Mouse (Mus musculus) intestine, embryonic 14.5 days (tissue): ENCODE measurements around the gene Cryzl1. TPM values are rescaled to one million over a fixed set of nuclear protein-coding genes. Genes with fewer than 3 reads are reported as not detected.
"Not testable (repeated sequence)": the region's sequence is repeated elsewhere in the genome, so short reads cannot be mapped to it uniquely, and the experiment has no call there.

Source experiments
- ATAC-seq: fragments of 200-750 bp; cut with Nextera tagmentation; replicated peaks from 2 replicates; pipeline ENCODE4 v1.8.0; 2017; ENCODE audit warnings: low read depth, moderate number of reproducible peaks, moderate TSS enrichment, moderate library complexity; ENCODE audit not compliant: low FRiP score, low TSS enrichment
- DNase-seq: peaks from one replicate; pipeline ENCODE4 v3.0.0-alpha.2; 2018; ENCODE audit warnings: low spot score
- H3K27ac ChIP-seq: fragments of 300-500 bp; sonication (generic); 2 replicates; pipeline ENCODE4 v1.5.1; 2014; ENCODE audit warnings: low read depth, mild to moderate bottlenecking, control low read depth
- H3K27me3 ChIP-seq: fragments of 300-500 bp; sonication (generic); replicated peaks from 2 replicates; pipeline ENCODE4 v1.6.1; 2014; ENCODE audit warnings: low read length, control low read depth; ENCODE audit not compliant: control insufficient read depth, insufficient read depth
- H3K36me3 ChIP-seq: fragments of 300-500 bp; sonication (generic); 2 replicates; pipeline ENCODE4 v1.6.1; 2014; ENCODE audit warnings: low read length, control low read depth; ENCODE audit not compliant: control insufficient read depth, insufficient read depth
- H3K4me1 ChIP-seq: fragments of 300-500 bp; sonication (generic); replicated peaks from 2 replicates; pipeline ENCODE4 v1.6.1; 2014; ENCODE audit warnings: low read length, control low read depth, mixed read lengths; ENCODE audit not compliant: control insufficient read depth, insufficient read depth
- H3K4me2 ChIP-seq: fragments of 300-500 bp; sonication (generic); 2 replicates; pipeline ENCODE4 v1.6.1; 2014; ENCODE audit warnings: low read length
- H3K4me3 ChIP-seq: fragments of 300-500 bp; sonication (generic); 2 replicates; pipeline ENCODE4 v1.5.1; 2014; ENCODE audit warnings: low read depth, low read length, control low read depth, mixed read lengths
- H3K9ac ChIP-seq: fragments of 300-500 bp; sonication (generic); 2 replicates; pipeline ENCODE4 v1.6.1; 2014; ENCODE audit warnings: mild to moderate bottlenecking, low read length
- H3K9me3 ChIP-seq: fragments of 300-500 bp; sonication (generic); 2 replicates; pipeline ENCODE4 v1.6.1; 2016; ENCODE audit warnings: low read length, control low read depth; ENCODE audit not compliant: control insufficient read depth
- WGBS: fragments of 180-500 bp; shearing (Covaris S2); extraction: QIAGEN DNeasy Blood & Tissue Kit; methylation state at CpG from one replicate; pipeline ENCODE4 v1.1.7; 2014; 5-methylcytosine and 5-hydroxymethylcytosine counted together
- polyA plus RNA-seq: library from polyadenylated mRNA; unstranded; fragments of >200 nt; fragmentation: Nextera tagmentation; extraction: Ambion mirVana; gene quantifications from 2 replicates; pipeline ENCODE4 v1.2.1, GENCODE M21; 2014

The Cryzl1 gene
- polyA plus RNA-seq, 1 experiment from 2014 or later = 69.4 TPM

GRCm38 (mm10) chr16:91648220-91648550, 80.6 kb downstream of the Cryzl1 start:
- H3K9ac ChIP-seq = peak overlapping the region; percentile 98
- H3K4me3 ChIP-seq = peak overlapping the region; percentile 97
- peak; percentile 92 for DNase-seq
- H3K4me2 ChIP-seq = peak overlapping the region; percentile 72
- H3K9me3 ChIP-seq = no peaks in the 10 kb centered on the region
- under 1% methylated on average over 25 of the region's 25 CpGs for WGBS
- peaks cover 3% of the 10 kb centered on the region; the same call in 1 of the 2 replicates for H3K4me1 ChIP-seq
- H3K36me3 ChIP-seq = peaks cover 19% of the 10 kb centered on the region
- ATAC-seq = peak; percentile 56
- no peaks in the 10 kb centered on the region for H3K27me3 ChIP-seq
- peak overlapping the region; percentile 98 for H3K27ac ChIP-seq

GRCm38 (mm10) chr16:91647461-91648219, 81.1 kb downstream of the Cryzl1 start, which contains the start of gene Son:
TSS of gene Son (plus strand) at chr16:91647506.
- ATAC-seq = peak; percentile 96
- peak within 1 kb of the TSS; percentile 97 for H3K4me3 ChIP-seq
- H3K27ac ChIP-seq = peak within 1 kb of the TSS; percentile 98
- no peaks in the 10 kb centered on the region for H3K9me3 ChIP-seq
- under 1% methylated on average over 69 of the region's 70 CpGs for WGBS
- DNase-seq = peak; percentile 95
- no peaks in the 10 kb centered on the region for H3K27me3 ChIP-seq
- H3K4me2 ChIP-seq = peak within 1 kb of the TSS; percentile 99
- peaks cover 3% of the 10 kb centered on the region; the same call in 1 of the 2 replicates for H3K4me1 ChIP-seq
- H3K9ac ChIP-seq = peak within 1 kb of the TSS; percentile 98
- H3K36me3 ChIP-seq = peaks cover 21% of the 10 kb centered on the region

DNA sequence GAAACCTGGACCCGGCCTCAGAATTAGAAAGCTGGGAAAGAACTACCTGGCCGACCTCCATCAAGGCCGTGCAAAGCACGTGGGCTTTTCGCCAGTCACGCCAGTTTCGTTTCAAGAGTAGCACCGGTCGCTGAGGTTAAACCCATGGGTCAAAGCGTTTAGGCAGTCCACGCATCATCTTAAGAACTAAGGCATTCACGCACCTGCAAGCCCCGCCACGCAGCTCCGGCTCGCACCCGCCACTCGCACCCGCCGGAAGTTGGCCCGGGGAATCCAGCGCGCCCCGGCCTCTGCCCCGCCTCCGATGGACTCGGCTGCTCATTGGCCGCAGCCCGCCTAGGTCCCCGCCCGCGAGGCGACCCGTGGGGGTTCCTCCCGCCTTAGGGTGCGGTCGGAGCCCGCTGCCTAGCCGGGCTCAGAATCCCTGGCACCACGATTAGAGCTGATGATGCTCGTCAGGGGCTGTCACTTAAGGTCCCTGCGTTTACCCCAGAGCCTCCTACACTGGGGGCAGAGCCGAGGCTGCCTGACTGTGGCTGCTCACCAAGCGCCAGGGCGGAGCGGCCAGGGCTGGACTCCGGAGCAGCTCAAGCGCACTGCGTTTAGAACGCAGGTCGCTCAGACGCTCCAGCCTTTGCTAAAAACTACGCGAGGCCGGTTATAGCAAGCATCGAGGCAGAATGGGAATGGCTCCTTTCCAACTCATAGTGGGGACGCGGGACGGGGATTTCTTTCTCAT, 81.9 kb downstream of the Cryzl1 start, which contains the start of gene Gart:
TSS of gene Gart (minus strand) at position 272 of the 739 bp plus-strand sequence.
- peak within 1 kb of the TSS; percentile 97 for H3K4me3 ChIP-seq
- H3K36me3 ChIP-seq = peaks cover 21% of the 10 kb centered on the region
- no peaks in the 10 kb centered on the region for H3K9me3 ChIP-seq
- peaks cover 3% of the 10 kb centered on the region; the same call in 1 of the 2 replicates for H3K4me1 ChIP-seq
- no peaks in the 10 kb centered on the region for H3K27me3 ChIP-seq
- peak within 1 kb of the TSS; percentile 98 for H3K27ac ChIP-seq
- no peak for DNase-seq
- ATAC-seq = peak; percentile 90
- under 1% methylated on average over 58 of the region's 59 CpGs for WGBS
- peak within 1 kb of the TSS; percentile 98 for H3K9ac ChIP-seq
- H3K4me2 ChIP-seq = peak within 1 kb of the TSS; percentile 99

DNA sequence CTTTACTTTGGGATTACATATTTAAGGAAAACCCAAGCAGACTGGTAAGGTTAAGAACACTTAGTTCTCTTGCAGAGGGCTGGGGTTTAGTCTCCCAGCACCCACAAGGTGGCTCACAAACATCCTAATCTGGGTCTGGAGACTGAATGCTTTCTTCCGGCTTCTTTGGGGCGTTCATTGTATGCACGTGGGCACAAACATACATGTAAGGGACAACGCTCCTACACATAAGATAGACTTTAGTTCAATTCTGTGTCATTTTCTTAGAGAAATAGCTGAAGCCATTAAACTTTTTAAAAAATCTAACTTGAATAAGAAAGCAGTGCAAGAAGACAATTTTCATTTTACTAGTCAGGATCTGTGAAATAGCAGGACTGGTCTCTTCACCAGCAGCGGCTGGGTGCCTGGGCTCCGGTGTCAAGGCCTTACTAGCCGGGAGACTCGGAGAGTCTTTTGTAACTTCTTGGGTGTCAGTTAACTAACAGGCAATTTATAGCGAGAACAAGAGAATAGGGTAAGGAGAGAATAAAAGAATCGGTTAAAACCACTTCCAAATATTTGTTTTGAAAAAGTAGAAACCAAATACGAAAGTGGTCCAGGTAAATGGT, 82.7 kb downstream of the Cryzl1 start:
- peak overlapping the region; percentile 99 for H3K4me2 ChIP-seq
- no peaks in the 10 kb centered on the region for H3K9me3 ChIP-seq
- ATAC-seq = no peak
- peaks cover 22% of the 10 kb centered on the region for H3K36me3 ChIP-seq
- DNase-seq = peak; percentile 52
- H3K4me1 ChIP-seq = peaks cover 3% of the 10 kb centered on the region; the same call in 1 of the 2 replicates
- peak overlapping the region; percentile 97 for H3K4me3 ChIP-seq
- peak overlapping the region; percentile 98 for H3K27ac ChIP-seq
- H3K9ac ChIP-seq = peak overlapping the region; percentile 98
- no peaks in the 10 kb centered on the region for H3K27me3 ChIP-seq
- 1% methylated on average over 11 of the region's 11 CpGs for WGBS

GRCm38 (mm10) chr16:91645420-91645819, 83.4 kb downstream of the Cryzl1 start:
- not testable (repeated sequence) for H3K4me1 ChIP-seq, H3K9ac ChIP-seq, H3K4me3 ChIP-seq, ATAC-seq, H3K27ac ChIP-seq, H3K9me3 ChIP-seq, H3K27me3 ChIP-seq
- Histone ChIP-seq H3K4me2 (peak overlapping the region; percentile 99; the same call in 1 of the 2 replicates), H3K36me3 (peaks cover 26% of the 10 kb centered on the region)
- WGBS = no CpG with 5 or more reads among the region's 2 CpGs
- DNase-seq = peak; percentile 12

DNA sequence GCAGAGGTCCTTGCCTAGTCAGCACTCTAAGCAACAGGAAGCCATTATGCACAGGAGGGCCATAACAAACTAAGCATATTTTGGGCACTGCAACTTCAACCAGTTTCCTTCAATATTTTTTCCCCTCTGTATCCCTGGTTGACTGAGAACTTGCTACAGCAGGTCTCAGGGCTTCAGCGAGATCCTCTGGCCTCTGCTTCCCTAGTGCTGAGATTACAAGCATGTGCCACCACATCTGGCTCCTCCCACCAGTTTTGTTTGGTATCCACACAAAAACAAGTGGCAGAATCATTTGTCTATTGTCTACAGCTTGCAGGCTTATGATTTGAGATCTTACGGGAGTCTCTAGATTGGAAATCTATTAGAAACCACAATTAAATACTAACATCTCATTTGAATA, 83.9 kb downstream of the Cryzl1 start:
- 88% methylated on average over 2 of the region's 2 CpGs for WGBS
- H3K27ac ChIP-seq = no peak overlapping the region
- no peak for DNase-seq

GRCm38 (mm10) chr16:91640171-91640570, 88.6 kb downstream of the Cryzl1 start:
- ATAC-seq (no peak), DNase-seq (no peak)
- Histone ChIP-seq H3K9me3 (no peaks in the 10 kb centered on the region), H3K4me2 (no peak overlapping the region), H3K4me3 (no peak overlapping the region), H3K27ac (no peak overlapping the region), H3K4me1 (no peaks in the 10 kb centered on the region), H3K27me3 (no peaks in the 10 kb centered on the region), H3K36me3 (peaks cover 79% of the 10 kb centered on the region), H3K9ac (no peak overlapping the region)
- WGBS = 94% methylated on average over 8 of the region's 8 CpGs

More for the DNA sequence above, 83.9 kb downstream of the Cryzl1 start:
- Histone ChIP-seq H3K9ac (no peak overlapping the region), H3K4me1 (peaks cover 3% of the 10 kb centered on the region; the same call in 1 of the 2 replicates), H3K4me3 (no peak overlapping the region), H3K36me3 (peaks cover 31% of the 10 kb centered on the region), H3K27me3 (no peaks in the 10 kb centered on the region), H3K9me3 (no peaks in the 10 kb centered on the region), H3K4me2 (no peak overlapping the region)
- ATAC-seq = no peak

GRCm38 (mm10) chr16:91639636-91640035, 89.1 kb downstream of the Cryzl1 start:
- no peak overlapping the region for H3K27ac ChIP-seq
- no peaks in the 10 kb centered on the region for H3K27me3 ChIP-seq
- no peak overlapping the region for H3K4me3 ChIP-seq
- no peak for ATAC-seq
- H3K4me1 ChIP-seq = no peaks in the 10 kb centered on the region
- H3K9me3 ChIP-seq = no peaks in the 10 kb centered on the region
- peaks cover 82% of the 10 kb centered on the region for H3K36me3 ChIP-seq
- no peak for DNase-seq
- no peak overlapping the region for H3K9ac ChIP-seq
- no peak overlapping the region for H3K4me2 ChIP-seq
- 95% methylated on average over 2 of the region's 2 CpGs for WGBS
